Mouse (Mus musculus) heart, postnatal 0 days (tissue): ENCODE measurements around the gene Tspan15. TPM values are rescaled to one million over a fixed set of nuclear protein-coding genes. Genes with fewer than 3 reads are reported as not detected.

ENCODE experiments used
- ATAC-seq: fragments of 200-750 bp; cut with Nextera tagmentation; 2 replicates; pipeline ENCODE4 v1.8.0; 2017; ENCODE audit warnings: low read depth, moderate number of reproducible peaks, moderate library complexity; ENCODE audit not compliant: insufficient read depth
- DNase-seq: peaks from one replicate; pipeline ENCODE4 v3.0.0-alpha.2; 2016; ENCODE audit warnings: low spot score
- H3K27ac ChIP-seq: fragments of 300-500 bp; sonication (generic); 2 replicates; pipeline ENCODE4 v1.5.1; 2014; ENCODE audit warnings: low read depth, mild to moderate bottlenecking
- H3K27me3 ChIP-seq: fragments of 300-500 bp; sonication (generic); 2 replicates; pipeline ENCODE4 v1.6.1; 2014; ENCODE audit warnings: low read length, mixed read lengths; ENCODE audit not compliant: control insufficient read depth, insufficient read depth
- H3K36me3 ChIP-seq: fragments of 300-500 bp; sonication (generic); replicated peaks from 2 replicates; pipeline ENCODE4 v1.6.1; 2014; ENCODE audit warnings: low read length, mixed read lengths; ENCODE audit not compliant: control insufficient read depth, insufficient read depth
- H3K4me1 ChIP-seq: fragments of 300-500 bp; sonication (generic); 2 replicates; pipeline ENCODE4 v1.6.1; 2014; ENCODE audit warnings: antibody characterized with exemption; ENCODE audit not compliant: control insufficient read depth, insufficient read depth
- H3K4me2 ChIP-seq: fragments of 300-500 bp; sonication (generic); 2 replicates; pipeline ENCODE4 v1.6.1; 2014; ENCODE audit warnings: low read depth, mild to moderate bottlenecking, low read length, moderate library complexity
- H3K4me3 ChIP-seq: fragments of 300-500 bp; sonication (generic); 2 replicates; pipeline ENCODE4 v1.5.1; 2014; ENCODE audit warnings: low read depth, low read length
- H3K9ac ChIP-seq: fragments of 300-500 bp; sonication (generic); replicated peaks from 2 replicates; pipeline ENCODE4 v1.6.1; 2014; ENCODE audit warnings: low read depth, low read length, mixed read lengths
- H3K9me3 ChIP-seq: fragments of 300-500 bp; sonication (generic); replicated peaks from 2 replicates; pipeline ENCODE4 v1.6.1; 2016; ENCODE audit warnings: low read length; ENCODE audit not compliant: control insufficient read depth
- CTCF ChIP-seq: IDR thresholded peaks from 2 replicates; pipeline ENCODE4 v1.5.1; 2016; ENCODE audit warnings: antibody characterized with exemption, control low read depth, low read depth
- EP300 ChIP-seq: IDR thresholded peaks from 2 replicates; pipeline ENCODE4 v1.6.1; 2016; ENCODE audit warnings: antibody characterized with exemption, low read depth
- WGBS: fragments of 180-500 bp; shearing (Covaris S2); extraction: QIAGEN DNeasy Blood & Tissue Kit; methylation state at CpG from one replicate; pipeline ENCODE4 v1.1.7; 2014; 5-methylcytosine and 5-hydroxymethylcytosine counted together
- polyA plus RNA-seq: library from polyadenylated mRNA; unstranded; fragments of >200 nt; fragmentation: Nextera tagmentation; extraction: Ambion mirVana; gene quantifications from 2 replicates; pipeline ENCODE4 v1.2.1, GENCODE M21; 2015
- total RNA-seq: library from RNA; depleted of rRNA; stranded (reverse); fragments of >200 nt; gene quantifications from 2 replicates; pipeline ENCODE4 v1.2.3, GENCODE M21; 2014; ENCODE audit warnings: low replicate concordance

Tspan15 gene
- total and polyA plus RNA-seq, 2 experiments from 2014 or later: 6.7 to 26.0 TPM

DNA sequence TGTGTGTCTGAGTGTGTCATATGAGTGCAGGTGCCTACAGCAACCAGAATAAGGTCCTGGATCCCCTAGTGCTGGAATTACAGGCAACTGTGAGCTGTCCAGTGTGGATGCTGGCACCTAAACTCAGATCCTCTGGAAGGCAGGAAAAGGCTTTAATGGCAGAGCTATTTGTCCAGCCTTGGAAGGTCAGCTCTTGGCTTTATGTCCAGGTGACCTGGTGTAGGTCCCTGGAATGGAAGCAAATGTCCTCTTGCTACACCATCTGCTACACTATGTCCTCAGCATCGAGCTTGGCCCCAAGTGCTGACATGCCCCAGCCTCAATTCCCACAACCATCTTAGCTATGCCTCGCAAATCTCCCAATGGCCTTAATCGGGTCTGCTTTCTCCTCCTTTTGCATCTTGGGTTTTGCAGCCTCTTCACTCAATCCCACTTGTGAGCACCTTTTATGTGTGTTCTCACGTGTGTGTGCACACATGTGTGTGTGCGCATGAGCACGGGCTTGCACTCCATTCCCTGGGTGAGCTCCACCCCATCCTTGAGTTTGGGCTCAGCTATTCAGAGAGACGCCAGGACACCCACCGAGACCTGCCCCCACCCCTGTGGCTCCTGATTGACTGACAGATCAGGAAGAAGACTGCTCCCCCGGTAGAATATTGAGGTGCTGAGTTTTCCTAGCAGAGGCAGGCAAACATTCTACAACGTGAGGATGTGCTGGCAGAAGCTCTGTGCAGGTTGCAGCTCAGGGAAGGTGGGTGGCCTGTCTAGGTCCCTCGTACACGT is 83.4 kb downstream of the Tspan15 start:
- H3K36me3 ChIP-seq: no peaks in the 10 kb centered on the region
- H3K4me3 ChIP-seq: no peak overlapping the region
- ATAC-seq: no peak
- H3K4me1 ChIP-seq: no peaks in the 10 kb centered on the region
- H3K27ac ChIP-seq: no peak overlapping the region
- no peak overlapping the region for H3K9ac ChIP-seq
- no peaks in the 10 kb centered on the region for H3K9me3 ChIP-seq
- no peak overlapping the region for H3K4me2 ChIP-seq
- DNase-seq: no peak
- 0 out of 2 replicates have a peak, but pooled peaks cover 3% of the 10 kb centered on the region for H3K27me3 ChIP-seq
- no peak for TF ChIP-seq EP300
- WGBS: 50% methylated on average over 12 of the region's 12 CpGs

GRCm38 (mm10) chr10:62145957-62146356 is 85.1 kb downstream of the Tspan15 start:
- H3K4me3 ChIP-seq: no peak overlapping the region
- H3K9ac ChIP-seq: no peak overlapping the region
- TF ChIP-seq EP300: no peak
- TF ChIP-seq CTCF: no peak
- ATAC-seq: no peak
- H3K27me3 ChIP-seq: 0 out of 2 replicates have a peak, but pooled peaks cover 3% of the 10 kb centered on the region
- 69% methylated on average over 5 of the region's 5 CpGs for WGBS
- no peak for DNase-seq
- no peaks in the 10 kb centered on the region for H3K9me3 ChIP-seq
- H3K36me3 ChIP-seq: no peaks in the 10 kb centered on the region
- no peaks in the 10 kb centered on the region for H3K4me1 ChIP-seq
- H3K4me2 ChIP-seq: no peak overlapping the region
- no peak overlapping the region for H3K27ac ChIP-seq

DNA sequence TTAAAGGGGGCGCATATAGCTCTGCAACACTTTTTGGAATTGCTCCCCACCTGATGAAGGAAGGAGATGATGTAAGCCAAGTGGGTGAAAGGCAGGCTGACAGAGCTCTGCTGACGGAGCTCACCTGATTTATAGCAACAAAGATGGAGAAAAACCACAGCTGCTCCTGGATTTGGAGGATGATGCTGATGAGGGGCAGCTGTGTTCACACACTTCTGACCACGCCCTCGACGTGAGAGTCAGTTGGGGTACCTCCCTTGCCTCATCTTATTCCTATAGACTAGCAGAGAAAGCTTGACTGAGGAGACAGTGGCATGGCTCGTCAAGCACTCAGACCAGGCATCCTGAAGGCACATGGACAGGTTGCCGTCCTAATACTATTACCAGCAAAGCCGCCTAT is 87.2 kb downstream of the Tspan15 start, which contains the start of gene Fam241b:
Gene Fam241b, minus strand, starts transcription at position 101 of the 400 bp plus-strand sequence.
- DNase-seq (no peak), ATAC-seq (no peak)
- Histone ChIP-seq H3K9me3 (no peaks in the 10 kb centered on the region), H3K4me1 (no peaks in the 10 kb centered on the region), H3K36me3 (no peaks in the 10 kb centered on the region), H3K9ac (no peak within 1 kb of the TSS), H3K4me3 (no peak within 1 kb of the TSS), H3K27me3 (0 out of 2 replicates have a peak, but pooled peaks cover 3% of the 10 kb centered on the region), H3K4me2 (no peak within 1 kb of the TSS), H3K27ac (no peak within 1 kb of the TSS)
- 52% methylated on average over 8 of the region's 8 CpGs for WGBS
- TF ChIP-seq EP300: no peak
- no peak for TF ChIP-seq CTCF

DNA sequence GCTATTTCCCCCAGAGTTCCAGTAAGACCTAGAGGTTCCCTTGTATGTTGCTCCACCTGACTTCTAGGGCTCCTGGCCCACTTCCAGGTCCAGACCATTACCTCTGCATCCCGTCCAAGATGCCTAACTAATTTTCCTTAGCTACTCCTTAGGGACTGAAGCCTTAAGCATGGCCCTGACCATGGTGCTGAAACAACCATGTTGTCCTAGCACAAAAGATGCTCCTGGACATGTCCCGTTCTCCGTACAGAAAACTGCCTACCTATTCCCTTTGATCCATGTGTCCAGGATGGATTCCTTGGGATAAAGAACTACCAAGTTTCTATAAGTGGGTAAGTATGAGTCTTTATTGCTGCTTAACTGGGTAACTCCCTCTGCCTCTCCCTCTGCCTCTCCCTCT is 93.0 kb downstream of the Tspan15 start:
- no peak overlapping the region for H3K4me2 ChIP-seq
- H3K27ac ChIP-seq: no peak overlapping the region
- no peaks in the 10 kb centered on the region for H3K9me3 ChIP-seq
- H3K27me3 ChIP-seq: peaks cover 53% of the 10 kb centered on the region
- no peaks in the 10 kb centered on the region for H3K4me1 ChIP-seq
- H3K4me3 ChIP-seq: no peak overlapping the region
- H3K9ac ChIP-seq: no peak overlapping the region
- DNase-seq (no peak), ATAC-seq (no peak)
- WGBS: 17% methylated on average over 3 of the region's 3 CpGs
- no peaks in the 10 kb centered on the region for H3K36me3 ChIP-seq
- no peak for TF ChIP-seq EP300
- no peak for TF ChIP-seq CTCF

GRCm38 (mm10) chr10:62137150-62137549 is 93.9 kb downstream of the Tspan15 start:
- Histone ChIP-seq H3K4me2 (no peak overlapping the region), H3K4me3 (no peak overlapping the region), H3K4me1 (no peaks in the 10 kb centered on the region), H3K9me3 (no peaks in the 10 kb centered on the region), H3K27ac (no peak overlapping the region), H3K27me3 (peaks cover 62% of the 10 kb centered on the region), H3K36me3 (no peaks in the 10 kb centered on the region), H3K9ac (no peak overlapping the region)
- WGBS: 16% methylated on average over 4 of the region's 4 CpGs
- TF ChIP-seq EP300: no peak
- no peak for TF ChIP-seq CTCF
- ATAC-seq: no peak
- DNase-seq: no peak
